Mouse (Mus musculus): ENCODE measurements around the gene Prr15l. TPM values are rescaled to one million over a fixed set of nuclear protein-coding genes. Genes with fewer than 3 reads are reported as not detected.
A peak's percentile ranks its signal among the peaks of the same experiment; 100 is the strongest.

The Prr15l gene
- 116 and 121 TPM in 2 replicates for polyA plus RNA-seq (2015; fragmentation: Nextera tagmentation; extraction: Ambion mirVana)

- Histone ChIP-seq H3K4me2 (ENCODE audit: low read depth, low read length) (peak within 1 kb of the TSS; percentile 48), H3K9ac (ENCODE audit: low read depth, low read length) (peak within 1 kb of the TSS; percentile 60), H3K27ac (ENCODE audit: low read length) (peak within 1 kb of the TSS; percentile 98), H3K4me1 (ENCODE audit: control insufficient read depth, insufficient read depth, low read length) (peaks cover 19% of the 10 kb centered on the region), H3K27me3 (replicated peaks; ENCODE audit: control insufficient read depth, insufficient read depth, low read length) (no peaks in the 10 kb centered on the region), H3K9me3 (ENCODE audit: control insufficient read depth, low read length) (no peaks in the 10 kb centered on the region), H3K36me3 (ENCODE audit: control insufficient read depth, insufficient read depth, low read length) (peaks cover 3% of the 10 kb centered on the region; the same call in 1 of the 2 replicates), H3K4me3 (ENCODE audit: low read length) (peak within 1 kb of the TSS; percentile 62)
- 35% methylated on average over 2 of the region's 2 CpGs for WGBS
- no peak for ATAC-seq
Observed at GRCm38 (mm10) chr11:96928088-96928487, at the start of gene Prr15l. TSS of gene Prr15l (plus strand) at chr11:96928104.

- Histone ChIP-seq H3K27ac (ENCODE audit: low read length) (no peak overlapping the region), H3K4me1 (ENCODE audit: control insufficient read depth, insufficient read depth, low read length) (peaks cover 12% of the 10 kb centered on the region), H3K9me3 (ENCODE audit: control insufficient read depth, low read length) (no peaks in the 10 kb centered on the region), H3K4me2 (ENCODE audit: low read depth, low read length) (no peak overlapping the region), H3K9ac (ENCODE audit: low read depth, low read length) (no peak overlapping the region), H3K4me3 (ENCODE audit: low read length) (no peak overlapping the region), H3K27me3 (replicated peaks; ENCODE audit: control insufficient read depth, insufficient read depth, low read length) (peaks cover 12% of the 10 kb centered on the region), H3K36me3 (ENCODE audit: control insufficient read depth, insufficient read depth, low read length) (no peaks in the 10 kb centered on the region)
- WGBS, result 58% methylated on average over 3 of the region's 3 CpGs
- no peak for ATAC-seq
Observed at GRCm38 (mm10) chr11:96878715-96879114, 49.2 kb upstream of the Prr15l start.

- Histone ChIP-seq H3K27ac (ENCODE audit: low read length) (no peak overlapping the region), H3K36me3 (ENCODE audit: control insufficient read depth, insufficient read depth, low read length) (no peaks in the 10 kb centered on the region), H3K4me3 (ENCODE audit: low read length) (no peak overlapping the region), H3K9me3 (ENCODE audit: control insufficient read depth, low read length) (no peaks in the 10 kb centered on the region), H3K4me2 (ENCODE audit: low read depth, low read length) (no peak overlapping the region), H3K9ac (ENCODE audit: low read depth, low read length) (no peak overlapping the region), H3K4me1 (ENCODE audit: control insufficient read depth, insufficient read depth, low read length) (peaks cover 11% of the 10 kb centered on the region), H3K27me3 (replicated peaks; ENCODE audit: control insufficient read depth, insufficient read depth, low read length) (peaks cover 12% of the 10 kb centered on the region)
- no peak for ATAC-seq
- 42% methylated on average over 7 of the region's 7 CpGs for WGBS
Observed at GRCm38 (mm10) chr11:96879359-96879758, 48.5 kb upstream of the Prr15l start.

- H3K27ac ChIP-seq (ENCODE audit: low read length), result no peak overlapping the region
- H3K36me3 ChIP-seq (ENCODE audit: control insufficient read depth, insufficient read depth, low read length), result no peaks in the 10 kb centered on the region
- H3K27me3 ChIP-seq (replicated peaks; ENCODE audit: control insufficient read depth, insufficient read depth, low read length), result peaks cover 12% of the 10 kb centered on the region
- H3K4me1 ChIP-seq (ENCODE audit: control insufficient read depth, insufficient read depth, low read length), result peaks cover 10% of the 10 kb centered on the region
- no peak overlapping the region for H3K4me2 ChIP-seq (ENCODE audit: low read depth, low read length)
- H3K4me3 ChIP-seq (ENCODE audit: low read length), result no peak overlapping the region
- no peaks in the 10 kb centered on the region for H3K9me3 ChIP-seq (ENCODE audit: control insufficient read depth, low read length)
- H3K9ac ChIP-seq (ENCODE audit: low read depth, low read length), result no peak overlapping the region
- no peak for ATAC-seq
- 84% methylated on average over 9 of the region's 9 CpGs for WGBS
Observed at GRCm38 (mm10) chr11:96880296-96880695, 47.6 kb upstream of the Prr15l start.

GRCm38 (mm10) chr11:96885901-96886340 lies 42.0 kb upstream of the Prr15l start:
- H3K27me3 ChIP-seq (replicated peaks; ENCODE audit: control insufficient read depth, insufficient read depth, low read length), result no peaks in the 10 kb centered on the region
- no peak overlapping the region for H3K9ac ChIP-seq (ENCODE audit: low read depth, low read length)

GRCm38 (mm10) chr11:96886942-96887546 lies 40.9 kb upstream of the Prr15l start:
- no peaks in the 10 kb centered on the region for H3K36me3 ChIP-seq (ENCODE audit: control insufficient read depth, insufficient read depth, low read length)
- no peak for ATAC-seq
- 80% methylated on average over 8 of the region's 8 CpGs for WGBS

More at GRCm38 (mm10) chr11:96885901-96886340, 42.0 kb upstream of the Prr15l start:
- 52% methylated on average over 5 of the region's 5 CpGs for WGBS
- no peaks in the 10 kb centered on the region for H3K36me3 ChIP-seq (ENCODE audit: control insufficient read depth, insufficient read depth, low read length)
- no peak for ATAC-seq
- no peaks in the 10 kb centered on the region; the same call in 1 of the 2 replicates for H3K4me1 ChIP-seq (ENCODE audit: control insufficient read depth, insufficient read depth, low read length)
- no peaks in the 10 kb centered on the region for H3K9me3 ChIP-seq (ENCODE audit: control insufficient read depth, low read length)
- H3K4me2 ChIP-seq (ENCODE audit: low read depth, low read length), result no peak overlapping the region
- H3K4me3 ChIP-seq (ENCODE audit: low read length), result no peak overlapping the region
- no peak overlapping the region; the same call in 1 of the 2 replicates for H3K27ac ChIP-seq (ENCODE audit: low read length)

GRCm38 (mm10) chr11:96891784-96892527 lies 35.9 kb upstream of the Prr15l start:
- Histone ChIP-seq H3K4me3 (ENCODE audit: low read length) (no peak overlapping the region), H3K9ac (ENCODE audit: low read depth, low read length) (no peak overlapping the region), H3K4me2 (ENCODE audit: low read depth, low read length) (no peak overlapping the region), H3K27ac (ENCODE audit: low read length) (no peak overlapping the region), H3K9me3 (ENCODE audit: control insufficient read depth, low read length) (no peaks in the 10 kb centered on the region), H3K27me3 (replicated peaks; ENCODE audit: control insufficient read depth, insufficient read depth, low read length) (no peaks in the 10 kb centered on the region), H3K4me1 (ENCODE audit: control insufficient read depth, insufficient read depth, low read length) (no peaks in the 10 kb centered on the region; the same call in 1 of the 2 replicates), H3K36me3 (ENCODE audit: control insufficient read depth, insufficient read depth, low read length) (no peaks in the 10 kb centered on the region)
- no peak for ATAC-seq
- WGBS, result 40% methylated on average over 14 of the region's 14 CpGs

More at GRCm38 (mm10) chr11:96886942-96887546, 40.9 kb upstream of the Prr15l start:
- no peaks in the 10 kb centered on the region; the same call in 1 of the 2 replicates for H3K4me1 ChIP-seq (ENCODE audit: control insufficient read depth, insufficient read depth, low read length)
- no peaks in the 10 kb centered on the region for H3K27me3 ChIP-seq (replicated peaks; ENCODE audit: control insufficient read depth, insufficient read depth, low read length)
- no peak overlapping the region for H3K4me3 ChIP-seq (ENCODE audit: low read length)
- no peak overlapping the region for H3K27ac ChIP-seq (ENCODE audit: low read length)
- H3K9ac ChIP-seq (ENCODE audit: low read depth, low read length), result no peak overlapping the region
- H3K4me2 ChIP-seq (ENCODE audit: low read depth, low read length), result no peak overlapping the region
- H3K9me3 ChIP-seq (ENCODE audit: control insufficient read depth, low read length), result no peaks in the 10 kb centered on the region

GRCm38 (mm10) chr11:96893203-96893842 lies 34.6 kb upstream of the Prr15l start:
- H3K4me2 ChIP-seq (ENCODE audit: low read depth, low read length), result no peak overlapping the region
- no peak overlapping the region for H3K4me3 ChIP-seq (ENCODE audit: low read length)
- no peaks in the 10 kb centered on the region for H3K4me1 ChIP-seq (ENCODE audit: control insufficient read depth, insufficient read depth, low read length)
- H3K9me3 ChIP-seq (ENCODE audit: control insufficient read depth, low read length), result no peaks in the 10 kb centered on the region
- no peaks in the 10 kb centered on the region for H3K36me3 ChIP-seq (ENCODE audit: control insufficient read depth, insufficient read depth, low read length)
- no peak overlapping the region for H3K9ac ChIP-seq (ENCODE audit: low read depth, low read length)
- H3K27me3 ChIP-seq (replicated peaks; ENCODE audit: control insufficient read depth, insufficient read depth, low read length), result no peaks in the 10 kb centered on the region
- WGBS, result 65% methylated on average over 11 of the region's 11 CpGs
- no peak overlapping the region for H3K27ac ChIP-seq (ENCODE audit: low read length)
- no peak for ATAC-seq

GRCm38 (mm10) chr11:96895886-96896285 lies 32.0 kb upstream of the Prr15l start:
- Histone ChIP-seq H3K27me3 (replicated peaks; ENCODE audit: control insufficient read depth, insufficient read depth, low read length) (no peaks in the 10 kb centered on the region), H3K4me1 (ENCODE audit: control insufficient read depth, insufficient read depth, low read length) (no peaks in the 10 kb centered on the region), H3K27ac (ENCODE audit: low read length) (no peak overlapping the region), H3K4me3 (ENCODE audit: low read length) (no peak overlapping the region), H3K4me2 (ENCODE audit: low read depth, low read length) (no peak overlapping the region), H3K9me3 (ENCODE audit: control insufficient read depth, low read length) (no peaks in the 10 kb centered on the region), H3K36me3 (ENCODE audit: control insufficient read depth, insufficient read depth, low read length) (no peaks in the 10 kb centered on the region), H3K9ac (ENCODE audit: low read depth, low read length) (no peak overlapping the region)
- WGBS, result 78% methylated on average over 4 of the region's 4 CpGs
- ATAC-seq, result no peak

All from intestine, embryonic 16.5 days (tissue).